Mouse (Mus musculus): ENCODE data around the gene Pdlim1. TPM values are rescaled to one million over a fixed set of nuclear protein-coding genes. Genes with fewer than 3 reads are reported as not detected.

Gene Pdlim1
- polyA plus RNA-seq, 1 experiment from 2014 or later = 318 TPM

GRCm38 (mm10) chr19:40257396-40257795 lies 14.2 kb downstream of the Pdlim1 start:
- H3K27me3 ChIP-seq (ENCODE audit: control insufficient read depth, insufficient read depth, low read length) = no peaks in the 10 kb centered on the region
- ATAC-seq (replicated peaks; ENCODE audit: insufficient number of reproducible peaks, low FRiP score, low TSS enrichment) = no peak
- no peak overlapping the region for H3K27ac ChIP-seq (ENCODE audit: low read depth, low read length)
- 0 out of 2 replicates have a peak, but pooled peaks cover 5% of the 10 kb centered on the region for H3K36me3 ChIP-seq (ENCODE audit: control insufficient read depth, insufficient read depth, low read length)
- peaks cover 50% of the 10 kb centered on the region for H3K4me1 ChIP-seq (ENCODE audit: control insufficient read depth, insufficient read depth, low read length)
- H3K9me3 ChIP-seq (replicated peaks; ENCODE audit: control insufficient read depth, low read length) = peaks cover 3% of the 10 kb centered on the region; the same call in 1 of the 2 replicates
- H3K4me2 ChIP-seq = no peak overlapping the region
- WGBS (ENCODE audit: insufficient replicate concordance) = 62% methylated on average over 4 of the region's 4 CpGs
- H3K4me3 ChIP-seq (ENCODE audit: low read depth, low read length) = no peak overlapping the region
- no peak overlapping the region for H3K9ac ChIP-seq (ENCODE audit: low read depth, low read length)

- H3K4me2 ChIP-seq = no peak overlapping the region
- ATAC-seq (replicated peaks; ENCODE audit: insufficient number of reproducible peaks, low FRiP score, low TSS enrichment) = no peak
- 0 out of 2 replicates have a peak overlapping the region, but pooled peaks have one; percentile 11 for H3K27ac ChIP-seq (ENCODE audit: low read depth, low read length)
- H3K36me3 ChIP-seq (ENCODE audit: control insufficient read depth, insufficient read depth, low read length) = no peaks in the 10 kb centered on the region
- no peak overlapping the region for H3K4me3 ChIP-seq (ENCODE audit: low read depth, low read length)
- 55% methylated on average over 2 of the region's 2 CpGs for WGBS (ENCODE audit: insufficient replicate concordance)
- no peak overlapping the region for H3K9ac ChIP-seq (ENCODE audit: low read depth, low read length)
- no peaks in the 10 kb centered on the region; the same call in 1 of the 2 replicates for H3K9me3 ChIP-seq (replicated peaks; ENCODE audit: control insufficient read depth, low read length)
- H3K27me3 ChIP-seq (ENCODE audit: control insufficient read depth, insufficient read depth, low read length) = no peaks in the 10 kb centered on the region
- H3K4me1 ChIP-seq (ENCODE audit: control insufficient read depth, insufficient read depth, low read length) = peaks cover 50% of the 10 kb centered on the region
These were observed 15.1 kb downstream of the Pdlim1 start for GRCm38 (mm10) chr19:40256376-40257050.

GRCm38 (mm10) chr19:40255561-40255960 lies 16.1 kb downstream of the Pdlim1 start:
- Histone ChIP-seq H3K9me3 (replicated peaks; ENCODE audit: control insufficient read depth, low read length) (no peaks in the 10 kb centered on the region; the same call in 1 of the 2 replicates), H3K4me3 (ENCODE audit: low read depth, low read length) (no peak overlapping the region), H3K4me1 (ENCODE audit: control insufficient read depth, insufficient read depth, low read length) (peaks cover 43% of the 10 kb centered on the region), H3K36me3 (ENCODE audit: control insufficient read depth, insufficient read depth, low read length) (no peaks in the 10 kb centered on the region), H3K27ac (ENCODE audit: low read depth, low read length) (no peak overlapping the region), H3K4me2 (no peak overlapping the region), H3K27me3 (ENCODE audit: control insufficient read depth, insufficient read depth, low read length) (no peaks in the 10 kb centered on the region), H3K9ac (ENCODE audit: low read depth, low read length) (no peak overlapping the region)
- WGBS (ENCODE audit: insufficient replicate concordance) = 70% methylated on average over 1 of the region's 1 CpGs
- no peak for ATAC-seq (replicated peaks; ENCODE audit: insufficient number of reproducible peaks, low FRiP score, low TSS enrichment)

DNA sequence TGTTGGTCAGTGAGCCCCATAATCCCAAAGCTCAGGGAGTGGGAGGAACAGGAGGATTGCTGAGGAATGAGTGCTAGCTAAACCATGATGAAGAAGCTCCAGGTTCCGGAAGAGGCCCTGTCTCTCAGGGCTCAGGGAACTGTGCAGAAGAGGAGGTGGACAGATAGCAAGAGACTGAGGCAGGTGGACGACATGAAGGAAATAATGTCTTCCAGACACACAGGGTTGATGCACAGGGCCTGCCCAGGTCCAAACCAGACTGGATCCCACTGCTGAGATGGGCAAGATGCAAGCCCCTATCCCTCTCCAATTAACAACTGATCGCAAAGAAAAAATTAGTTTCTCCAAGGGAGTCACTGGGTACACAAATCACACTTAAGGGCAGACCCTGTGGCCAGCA lies 16.9 kb downstream of the Pdlim1 start:
- Histone ChIP-seq H3K4me3 (ENCODE audit: low read depth, low read length) (no peak overlapping the region), H3K9me3 (replicated peaks; ENCODE audit: control insufficient read depth, low read length) (no peaks in the 10 kb centered on the region; the same call in 1 of the 2 replicates), H3K36me3 (ENCODE audit: control insufficient read depth, insufficient read depth, low read length) (no peaks in the 10 kb centered on the region), H3K4me2 (no peak overlapping the region), H3K9ac (ENCODE audit: low read depth, low read length) (no peak overlapping the region), H3K27me3 (ENCODE audit: control insufficient read depth, insufficient read depth, low read length) (no peaks in the 10 kb centered on the region), H3K4me1 (ENCODE audit: control insufficient read depth, insufficient read depth, low read length) (peaks cover 44% of the 10 kb centered on the region), H3K27ac (ENCODE audit: low read depth, low read length) (0 out of 2 replicates have a peak overlapping the region, but pooled peaks have one; percentile 70)
- ATAC-seq (replicated peaks; ENCODE audit: insufficient number of reproducible peaks, low FRiP score, low TSS enrichment) = no peak
- WGBS (ENCODE audit: insufficient replicate concordance) = 79% methylated on average over 3 of the region's 3 CpGs

GRCm38 (mm10) chr19:40253768-40254167 lies 17.9 kb downstream of the Pdlim1 start:
- H3K9me3 ChIP-seq (replicated peaks; ENCODE audit: control insufficient read depth, low read length) = no peaks in the 10 kb centered on the region; the same call in 1 of the 2 replicates

DNA sequence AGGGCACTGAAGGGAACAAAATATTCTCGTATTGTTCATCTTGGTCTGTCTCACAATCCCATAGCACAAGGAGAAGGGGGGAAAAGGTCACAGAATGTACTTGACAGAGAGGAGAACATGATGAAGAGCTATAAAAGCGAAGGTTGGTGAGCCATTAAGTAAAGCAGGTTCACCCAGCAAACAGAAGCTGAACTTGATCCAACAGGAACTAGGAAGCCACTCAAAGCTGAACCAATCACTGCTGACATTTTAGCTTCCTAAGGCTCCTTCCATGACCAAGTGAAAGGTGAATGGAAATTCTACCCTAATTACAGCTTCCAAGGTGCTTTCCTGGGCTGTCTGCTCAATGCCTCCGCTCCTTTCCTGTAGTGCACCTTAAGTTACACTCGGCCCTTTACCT lies 20.5 kb downstream of the Pdlim1 start:
- H3K27ac ChIP-seq (ENCODE audit: low read depth, low read length) = no peak overlapping the region
- H3K27me3 ChIP-seq (ENCODE audit: control insufficient read depth, insufficient read depth, low read length) = no peaks in the 10 kb centered on the region
- 82% methylated on average over 4 of the region's 4 CpGs for WGBS (ENCODE audit: insufficient replicate concordance)
- H3K4me1 ChIP-seq (ENCODE audit: control insufficient read depth, insufficient read depth, low read length) = peaks cover 38% of the 10 kb centered on the region
- ATAC-seq (replicated peaks; ENCODE audit: insufficient number of reproducible peaks, low FRiP score, low TSS enrichment) = no peak
- no peak overlapping the region for H3K4me3 ChIP-seq (ENCODE audit: low read depth, low read length)
- no peaks in the 10 kb centered on the region for H3K9me3 ChIP-seq (replicated peaks; ENCODE audit: control insufficient read depth, low read length)
- no peak overlapping the region for H3K9ac ChIP-seq (ENCODE audit: low read depth, low read length)
- H3K36me3 ChIP-seq (ENCODE audit: control insufficient read depth, insufficient read depth, low read length) = no peaks in the 10 kb centered on the region
- H3K4me2 ChIP-seq = no peak overlapping the region

More at GRCm38 (mm10) chr19:40253768-40254167, 17.9 kb downstream of the Pdlim1 start:
- H3K4me2 ChIP-seq = peak overlapping the region; percentile 27
- H3K4me1 ChIP-seq (ENCODE audit: control insufficient read depth, insufficient read depth, low read length) = peaks cover 48% of the 10 kb centered on the region
- H3K9ac ChIP-seq (ENCODE audit: low read depth, low read length) = peak overlapping the region; percentile 31; the same call in 1 of the 2 replicates
- 33% methylated on average over 13 of the region's 13 CpGs for WGBS (ENCODE audit: insufficient replicate concordance)
- H3K36me3 ChIP-seq (ENCODE audit: control insufficient read depth, insufficient read depth, low read length) = no peaks in the 10 kb centered on the region
- no peak overlapping the region for H3K4me3 ChIP-seq (ENCODE audit: low read depth, low read length)
- H3K27me3 ChIP-seq (ENCODE audit: control insufficient read depth, insufficient read depth, low read length) = no peaks in the 10 kb centered on the region
- no peak for ATAC-seq (replicated peaks; ENCODE audit: insufficient number of reproducible peaks, low FRiP score, low TSS enrichment)
- peak overlapping the region; percentile 70 for H3K27ac ChIP-seq (ENCODE audit: low read depth, low read length)

DNA sequence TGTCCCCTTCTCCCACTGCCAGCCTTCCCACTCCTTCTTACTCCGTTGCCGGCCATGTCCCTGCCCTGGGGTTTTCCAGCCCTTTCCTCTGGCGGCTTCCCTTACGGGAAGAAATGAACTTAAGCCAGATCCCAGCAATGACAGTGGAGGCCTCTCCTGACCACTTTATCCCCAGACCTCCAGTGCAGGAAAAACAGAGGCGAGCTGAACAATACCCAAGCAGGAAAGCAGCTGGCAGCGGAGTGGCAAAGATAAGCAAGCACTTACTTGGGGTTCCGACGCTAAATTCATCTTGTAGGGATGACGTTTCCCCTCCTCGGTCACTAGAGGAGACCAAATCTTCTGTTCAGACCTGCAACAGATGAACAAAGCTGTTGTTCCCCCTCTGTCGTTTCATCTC lies 22.3 kb downstream of the Pdlim1 start:
- no peak for ATAC-seq (replicated peaks; ENCODE audit: insufficient number of reproducible peaks, low FRiP score, low TSS enrichment)
- Histone ChIP-seq H3K27me3 (ENCODE audit: control insufficient read depth, insufficient read depth, low read length) (no peaks in the 10 kb centered on the region), H3K4me1 (ENCODE audit: control insufficient read depth, insufficient read depth, low read length) (peaks cover 31% of the 10 kb centered on the region), H3K9me3 (replicated peaks; ENCODE audit: control insufficient read depth, low read length) (no peaks in the 10 kb centered on the region), H3K4me2 (peak overlapping the region; percentile 22; the same call in 1 of the 2 replicates), H3K27ac (ENCODE audit: low read depth, low read length) (peak overlapping the region; percentile 82), H3K9ac (ENCODE audit: low read depth, low read length) (0 out of 2 replicates have a peak overlapping the region, but pooled peaks have one; percentile 31), H3K36me3 (ENCODE audit: control insufficient read depth, insufficient read depth, low read length) (no peaks in the 10 kb centered on the region), H3K4me3 (ENCODE audit: low read depth, low read length) (no peak overlapping the region)
- WGBS (ENCODE audit: insufficient replicate concordance) = 29% methylated on average over 11 of the region's 11 CpGs

DNA sequence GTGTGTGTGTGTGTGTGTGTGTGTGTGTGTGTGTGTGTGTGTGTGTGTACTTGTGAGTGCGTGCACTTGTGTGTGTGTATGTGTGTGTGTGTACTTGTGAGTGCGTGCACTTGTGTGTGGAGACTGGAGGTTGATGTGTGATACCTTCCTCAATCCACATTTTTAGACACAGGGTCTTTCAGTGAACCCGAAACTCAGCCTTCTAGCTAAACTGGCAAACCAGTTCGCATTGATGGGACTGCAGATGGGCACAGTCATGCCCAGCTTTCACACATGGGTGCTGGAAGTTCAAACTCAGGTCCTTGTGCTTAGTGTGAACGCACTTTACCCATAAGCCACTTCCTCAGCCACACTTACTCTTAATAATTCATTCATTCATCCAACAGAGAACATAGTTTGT lies 23.2 kb downstream of the Pdlim1 start:
- no peaks in the 10 kb centered on the region for H3K36me3 ChIP-seq (ENCODE audit: control insufficient read depth, insufficient read depth, low read length)
- no peaks in the 10 kb centered on the region for H3K9me3 ChIP-seq (replicated peaks; ENCODE audit: control insufficient read depth, low read length)
- 88% methylated on average over 5 of the region's 5 CpGs for WGBS (ENCODE audit: insufficient replicate concordance)
- H3K4me1 ChIP-seq (ENCODE audit: control insufficient read depth, insufficient read depth, low read length) = peaks cover 28% of the 10 kb centered on the region
- no peak overlapping the region; the same call in 1 of the 2 replicates for H3K27ac ChIP-seq (ENCODE audit: low read depth, low read length)
- no peak for ATAC-seq (replicated peaks; ENCODE audit: insufficient number of reproducible peaks, low FRiP score, low TSS enrichment)
- no peak overlapping the region for H3K4me2 ChIP-seq
- no peaks in the 10 kb centered on the region for H3K27me3 ChIP-seq (ENCODE audit: control insufficient read depth, insufficient read depth, low read length)
- no peak overlapping the region for H3K4me3 ChIP-seq (ENCODE audit: low read depth, low read length)
- no peak overlapping the region for H3K9ac ChIP-seq (ENCODE audit: low read depth, low read length)

All from heart, embryonic 11.5 days (tissue).